Mouse (Mus musculus): ENCODE measurements around the gene Ccdc142. TPM values are rescaled to one million over a fixed set of nuclear protein-coding genes. Genes with fewer than 3 reads are reported as not detected.
A peak's percentile ranks its signal among the peaks of the same experiment; 100 is the strongest.

Ccdc142 gene
- total RNA-seq, 2 experiments from 2014 or later: 6.8 to 11.7 TPM

- DNase-seq (ENCODE audit: low spot score in 2 of 2): no peak
These were observed 15.2 kb downstream of the Ccdc142 start for GRCm38 (mm10) chr6:83116373-83117164.

DNA sequence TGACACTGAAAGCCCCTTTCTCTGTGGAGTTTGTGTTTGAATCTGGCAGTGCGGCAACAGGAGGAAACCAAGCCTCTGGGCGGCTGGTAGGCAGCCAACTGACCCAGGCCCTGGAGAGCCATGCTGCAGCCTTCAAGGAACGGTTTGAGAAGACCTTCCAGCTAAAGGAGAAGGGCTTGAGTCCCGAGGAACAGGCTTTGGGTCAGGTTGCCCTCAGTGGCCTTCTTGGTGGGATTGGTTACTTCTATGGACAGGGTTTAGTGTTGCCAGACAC, 15.7 kb downstream of the Ccdc142 start:
- DNase-seq (ENCODE audit: low spot score in 2 of 2): no peak

GRCm38 (mm10) chr6:83117616-83118015, 16.2 kb downstream of the Ccdc142 start:
- DNase-seq (ENCODE audit: low spot score in 2 of 2): no peak

DNA sequence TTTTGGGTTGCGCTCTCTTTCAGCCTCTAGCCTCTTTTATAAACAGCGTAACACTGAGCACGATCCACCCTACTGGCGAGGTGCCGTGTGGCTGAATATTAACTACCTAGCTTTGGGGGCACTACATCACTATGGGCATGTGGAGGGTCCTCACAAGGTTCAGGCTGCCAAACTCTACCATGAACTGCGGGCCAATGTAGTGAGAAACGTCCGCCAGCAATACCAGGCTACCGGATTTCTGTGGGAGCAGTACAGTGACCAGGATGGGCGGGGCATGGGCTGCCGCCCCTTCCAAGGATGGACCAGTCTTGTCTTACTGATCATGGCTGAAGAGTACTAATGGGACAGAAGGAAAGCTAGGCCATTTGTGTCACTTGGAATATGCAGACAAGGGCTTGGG, 17.0 kb downstream of the Ccdc142 start:
- DNase-seq (ENCODE audit: low spot score in 2 of 2): no peak

GRCm38 (mm10) chr6:83118825-83119733, 17.7 kb downstream of the Ccdc142 start:
- no peak for DNase-seq (ENCODE audit: low spot score in 2 of 2)

DNA sequence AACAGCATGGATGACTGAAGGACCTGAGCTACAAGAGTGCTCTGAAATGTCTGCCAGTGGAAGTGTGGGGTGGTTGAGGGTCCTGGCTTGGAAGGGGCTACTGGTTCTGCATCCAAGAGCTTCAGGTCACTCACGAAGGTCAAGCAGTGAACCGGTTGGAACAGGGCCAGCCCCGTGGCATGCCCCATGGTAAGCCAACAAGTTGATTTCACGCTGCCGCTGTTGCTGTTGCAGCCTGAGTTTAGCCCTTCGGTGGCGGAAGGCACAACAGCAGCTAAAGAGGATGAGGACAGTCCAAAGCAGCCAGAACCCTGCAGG, 18.3 kb downstream of the Ccdc142 start:
- no peak for DNase-seq (ENCODE audit: low spot score in 2 of 2)

GRCm38 (mm10) chr6:83120930-83121862, 19.8 kb downstream of the Ccdc142 start, which contains the start of gene Wbp1:
Wbp1 (minus strand) TSS chr6:83121559.
- peak; percentile 95 to 99 for DNase-seq (ENCODE audit: low spot score in 2 of 2)

- DNase-seq (ENCODE audit: low spot score in 2 of 2): no peak
These were observed 20.7 kb downstream of the Ccdc142 start for GRCm38 (mm10) chr6:83121863-83122710.

DNA sequence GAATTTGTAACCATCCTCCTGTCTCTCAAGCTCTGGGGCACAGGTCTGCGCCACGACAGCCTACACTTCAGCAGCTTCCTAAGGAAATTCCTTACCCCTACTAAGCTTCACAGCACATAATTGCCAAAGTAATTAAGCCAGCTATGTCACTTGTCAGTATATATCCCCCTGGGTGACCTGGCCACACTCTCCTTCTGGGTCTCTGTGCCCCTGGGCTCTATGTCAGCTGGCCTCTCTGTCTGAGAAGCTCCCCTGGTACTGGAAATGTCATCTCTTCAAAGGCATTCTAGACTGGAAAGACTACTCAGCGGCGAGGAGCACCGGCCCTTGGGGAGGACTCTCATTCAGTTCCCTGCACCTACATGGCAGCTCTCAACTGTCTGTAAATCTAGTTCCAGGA, 21.6 kb downstream of the Ccdc142 start:
- no peak for DNase-seq (ENCODE audit: low spot score in 2 of 2)

- peak; percentile 93 to 95 for DNase-seq (ENCODE audit: low spot score in 2 of 2)
These were observed 23.5 kb downstream of the Ccdc142 start for GRCm38 (mm10) chr6:83124851-83125312.

GRCm38 (mm10) chr6:83125331-83125730, 23.9 kb downstream of the Ccdc142 start, which contains the start of gene Ino80b:
Ino80b (minus strand) TSS chr6:83125431.
- no peak for DNase-seq (ENCODE audit: low spot score in 2 of 2)

GRCm38 (mm10) chr6:83127419-83127818, 26.0 kb downstream of the Ccdc142 start:
- no peak for DNase-seq (ENCODE audit: low spot score in 2 of 2)

- DNase-seq (ENCODE audit: low spot score in 2 of 2): no peak
These were observed 30.2 kb downstream of the Ccdc142 start for GRCm38 (mm10) chr6:83131469-83132034.

- no peak for DNase-seq (ENCODE audit: low spot score in 2 of 2)
These were observed 30.9 kb downstream of the Ccdc142 start for GRCm38 (mm10) chr6:83132176-83132919.

- no peak for DNase-seq (ENCODE audit: low spot score in 2 of 2)
These were observed 32.8 kb downstream of the Ccdc142 start for GRCm38 (mm10) chr6:83134226-83134625.

- DNase-seq (ENCODE audit: low spot score in 2 of 2): no peak
These were observed 33.6 kb downstream of the Ccdc142 start, which contains the start of gene Rtkn for GRCm38 (mm10) chr6:83134951-83135513. Rtkn (plus strand) TSS chr6:83135463.

DNA sequence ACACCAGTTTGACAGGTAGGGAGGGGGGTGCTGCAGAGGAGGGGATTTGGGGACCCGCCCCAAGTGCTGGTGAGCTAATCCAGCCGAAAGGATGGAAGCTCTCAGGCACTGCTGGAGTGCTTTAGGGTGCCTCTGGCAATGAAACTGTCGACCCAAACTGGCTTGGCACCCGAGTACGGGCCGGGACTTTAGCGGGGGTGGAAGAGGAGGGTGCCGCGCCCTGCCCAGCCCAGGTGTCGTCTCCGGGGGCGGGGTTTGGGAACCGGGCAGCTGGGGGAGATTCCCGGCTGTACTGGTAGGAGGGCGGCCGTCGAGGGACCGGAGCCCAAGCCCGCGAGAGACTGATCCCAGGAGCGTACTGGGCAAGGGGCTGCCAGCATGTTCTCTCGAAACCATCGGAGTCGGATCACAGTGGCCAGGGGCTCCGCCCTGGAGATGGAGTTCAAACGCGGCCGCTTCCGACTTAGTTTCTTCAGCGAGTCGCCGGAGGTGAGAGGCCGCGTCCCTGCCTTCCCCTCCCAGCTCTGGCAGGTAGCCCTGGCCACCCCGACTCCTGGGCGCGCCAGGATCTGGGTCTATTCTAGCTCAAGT, 34.3 kb downstream of the Ccdc142 start:
- no peak for DNase-seq (ENCODE audit: low spot score in 2 of 2)

DNA sequence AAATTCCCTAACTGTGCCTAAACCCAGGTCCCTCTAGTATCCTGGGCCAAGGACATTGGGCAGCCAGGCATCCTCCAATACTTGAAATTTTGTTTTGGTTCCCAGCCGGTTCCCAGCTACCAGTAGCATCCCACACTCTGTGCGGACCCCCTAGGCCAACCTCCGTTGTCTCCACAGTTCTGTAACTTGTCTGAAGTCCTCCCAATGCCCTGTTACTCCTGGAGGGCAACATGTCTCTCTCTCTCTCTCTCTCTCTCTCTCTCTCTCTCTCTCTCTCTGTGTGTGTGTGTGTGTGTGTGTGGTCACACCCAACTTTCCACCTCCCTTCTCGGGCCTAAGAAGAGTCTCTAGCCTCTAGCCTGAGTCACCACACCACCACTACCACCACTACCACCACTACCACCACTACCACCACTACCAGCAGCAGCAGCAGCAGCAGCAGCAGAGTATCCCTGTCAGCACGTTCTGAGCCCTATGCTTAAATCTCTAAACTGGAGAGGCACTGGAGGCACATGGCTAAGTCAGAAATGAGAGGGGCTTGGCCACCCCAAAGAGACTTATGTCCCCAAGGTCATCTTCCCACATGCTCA, 35.0 kb downstream of the Ccdc142 start:
- no peak for DNase-seq (ENCODE audit: low spot score in 2 of 2)
